Mouse (Mus musculus) forebrain, postnatal 0 days (tissue): ENCODE measurements around the gene Tspan11. TPM values are rescaled to one million over a fixed set of nuclear protein-coding genes. Genes with fewer than 3 reads are reported as not detected.

Experiments
- ATAC-seq: fragments of 200-750 bp; cut with Nextera tagmentation; 2 replicates; pipeline ENCODE4 v1.8.0; 2017; ENCODE audit warnings: mild to moderate bottlenecking, moderate library complexity
- DNase-seq: peaks from one replicate; pipeline ENCODE4 v3.0.0-alpha.2; 2015
- H3K27ac ChIP-seq: fragments of 300-500 bp; sonication (generic); 2 replicates; pipeline ENCODE4 v1.5.1; 2014; ENCODE audit warnings: low read depth, mild to moderate bottlenecking, antibody characterized with exemption, low read length, moderate library complexity, mixed read lengths
- H3K27me3 ChIP-seq: fragments of 300-500 bp; sonication (generic); 2 replicates; pipeline ENCODE4 v1.6.1; 2014; ENCODE audit warnings: mild to moderate bottlenecking, low read length, mixed read lengths; ENCODE audit not compliant: insufficient read depth
- H3K36me3 ChIP-seq: fragments of 300-500 bp; sonication (generic); 2 replicates; pipeline ENCODE4 v1.6.1; 2014; ENCODE audit warnings: mild to moderate bottlenecking, moderate library complexity; ENCODE audit not compliant: insufficient read depth
- H3K4me1 ChIP-seq: fragments of 300-500 bp; sonication (generic); 2 replicates; pipeline ENCODE4 v1.6.1; 2014; ENCODE audit warnings: antibody characterized with exemption; ENCODE audit not compliant: insufficient read depth
- H3K4me2 ChIP-seq: fragments of 300-500 bp; sonication (generic); 2 replicates; pipeline ENCODE4 v1.6.1; 2014; ENCODE audit warnings: low read depth, mild to moderate bottlenecking, moderate library complexity
- H3K4me3 ChIP-seq: fragments of 300-500 bp; sonication (generic); 2 replicates; pipeline ENCODE4 v1.5.1; 2014; ENCODE audit warnings: low read depth, low read length, mixed read lengths
- H3K9ac ChIP-seq: fragments of 300-500 bp; sonication (generic); 2 replicates; pipeline ENCODE4 v1.6.1; 2014; ENCODE audit warnings: mild to moderate bottlenecking
- H3K9me3 ChIP-seq: fragments of 300-500 bp; sonication (generic); 2 replicates; pipeline ENCODE4 v1.6.1; 2016; ENCODE audit warnings: low read length
- CTCF ChIP-seq: sonication (generic); IDR thresholded peaks from 2 replicates; pipeline ENCODE4 v1.5.1; 2016; ENCODE audit warnings: antibody characterized with exemption, control low read depth, low read depth
- WGBS: fragments of 180-500 bp; shearing (Covaris S2); extraction: QIAGEN DNeasy Blood & Tissue Kit; methylation state at CpG from one replicate; pipeline ENCODE4 v1.1.7; 2014; 5-methylcytosine and 5-hydroxymethylcytosine counted together
- polyA plus RNA-seq: library from polyadenylated mRNA; unstranded; fragments of >200 nt; fragmentation: Nextera tagmentation; extraction: Ambion mirVana; gene quantifications from 2 replicates; pipeline ENCODE4 v1.2.1, GENCODE M21; 2015
- total RNA-seq: library from RNA; depleted of rRNA; stranded (reverse); fragments of >200 nt; gene quantifications from 2 replicates; pipeline ENCODE4 v1.2.3, GENCODE M21; 2014

The Tspan11 gene
- total and polyA plus RNA-seq, 2 experiments from 2014 or later = 6.4 to 6.8 TPM

DNA sequence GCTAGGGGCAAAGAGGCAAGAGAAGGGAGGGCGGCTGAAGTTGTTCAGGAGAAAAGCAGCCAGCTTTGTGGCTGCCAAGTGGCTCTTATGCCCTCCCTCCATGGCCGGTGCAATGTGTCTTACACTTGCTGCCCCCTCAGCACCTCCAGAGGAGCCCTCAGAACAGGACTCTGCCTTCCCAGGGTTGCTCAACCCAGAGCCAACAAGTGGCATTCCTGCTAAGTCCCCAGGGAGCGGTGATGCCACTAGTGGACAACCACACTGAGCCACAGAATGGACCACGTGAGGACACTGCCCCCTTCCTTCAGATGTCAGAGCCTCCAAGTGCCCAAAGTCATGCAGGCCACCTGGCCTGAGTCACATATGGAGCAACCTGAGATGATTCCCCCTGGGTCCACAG, 65.7 kb downstream of the Tspan11 start:
- WGBS = 68% methylated on average over 4 of the region's 4 CpGs

DNA sequence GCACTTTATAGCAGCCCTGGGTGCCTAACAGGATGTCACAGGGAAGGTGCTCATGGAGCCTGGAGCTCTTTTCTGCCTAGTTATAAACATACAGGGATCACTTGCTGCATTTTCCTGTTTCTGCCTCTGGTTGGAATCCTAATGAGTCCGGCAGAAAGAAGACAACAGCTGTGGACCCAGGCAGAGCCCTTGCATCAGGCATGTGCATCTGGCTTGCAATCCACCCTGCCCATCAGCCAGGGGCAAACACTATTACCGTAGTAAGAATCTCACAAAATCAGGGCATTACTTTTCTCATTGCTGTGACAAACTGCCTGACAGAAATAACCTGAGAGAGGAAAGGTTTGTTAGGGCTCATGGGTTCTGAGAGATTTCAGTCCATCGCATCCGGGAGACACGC, 68.8 kb downstream of the Tspan11 start:
- H3K9me3 ChIP-seq = no peaks in the 10 kb centered on the region
- ATAC-seq = no peak
- WGBS = 91% methylated on average over 5 of the region's 5 CpGs
- no peak for TF ChIP-seq CTCF
- no peaks in the 10 kb centered on the region for H3K36me3 ChIP-seq
- H3K4me3 ChIP-seq = no peak overlapping the region
- no peaks in the 10 kb centered on the region for H3K4me1 ChIP-seq
- no peaks in the 10 kb centered on the region for H3K27me3 ChIP-seq
- H3K27ac ChIP-seq = no peak overlapping the region
- no peak overlapping the region for H3K4me2 ChIP-seq
- DNase-seq = no peak
- no peak overlapping the region for H3K9ac ChIP-seq

More for the DNA sequence above, 65.7 kb downstream of the Tspan11 start:
- Histone ChIP-seq H3K27me3 (no peaks in the 10 kb centered on the region), H3K9ac (no peak overlapping the region), H3K4me1 (no peaks in the 10 kb centered on the region), H3K4me2 (no peak overlapping the region), H3K4me3 (no peak overlapping the region), H3K36me3 (no peaks in the 10 kb centered on the region), H3K27ac (no peak overlapping the region), H3K9me3 (no peaks in the 10 kb centered on the region)
- DNase-seq (no peak), ATAC-seq (no peak)
- TF ChIP-seq CTCF = no peak

DNA sequence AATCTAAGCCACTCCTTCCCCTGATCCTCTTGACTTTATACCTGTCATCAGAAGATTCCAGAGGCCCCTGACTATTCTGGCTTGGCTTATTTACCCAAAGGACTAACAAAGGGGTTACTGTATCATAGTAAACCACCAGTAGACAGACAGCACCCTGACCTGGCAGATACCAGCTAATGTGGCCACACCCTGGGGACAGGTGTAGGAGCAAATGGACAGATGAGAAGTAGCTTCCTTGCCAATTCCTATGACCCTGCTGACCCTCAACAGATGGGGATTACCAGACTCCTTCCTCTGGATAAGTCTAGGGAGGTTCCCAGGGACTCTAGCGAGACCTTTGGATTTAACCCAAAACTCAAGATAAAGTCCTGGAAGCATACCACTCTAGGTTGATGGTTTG, 72.8 kb downstream of the Tspan11 start:
- WGBS = 95% methylated on average over 1 of the region's 1 CpGs
- Histone ChIP-seq H3K4me1 (no peaks in the 10 kb centered on the region), H3K9ac (no peak overlapping the region), H3K4me2 (no peak overlapping the region), H3K27ac (no peak overlapping the region), H3K4me3 (no peak overlapping the region), H3K9me3 (no peaks in the 10 kb centered on the region), H3K27me3 (no peaks in the 10 kb centered on the region), H3K36me3 (peaks cover 4% of the 10 kb centered on the region)
- ATAC-seq (no peak), DNase-seq (no peak)
- no peak for TF ChIP-seq CTCF

DNA sequence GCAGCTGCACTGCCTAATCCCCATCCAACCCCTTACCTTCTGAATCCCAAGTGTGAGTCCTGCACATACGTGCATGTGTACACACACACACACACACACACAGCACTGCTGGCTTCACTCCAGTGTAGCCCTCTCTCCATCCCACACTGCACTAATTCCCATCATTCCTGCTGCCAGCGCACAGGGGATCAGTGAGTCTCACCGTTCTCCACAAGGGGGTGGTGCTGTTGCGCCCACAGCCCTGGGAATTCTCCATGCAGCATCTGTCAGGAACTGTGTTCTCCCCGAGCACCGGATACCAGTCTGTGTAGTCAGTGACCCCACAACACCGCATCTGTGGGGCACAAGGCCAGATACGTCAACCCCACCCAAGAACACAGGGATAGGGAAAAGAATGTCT, 78.1 kb downstream of the Tspan11 start:
- 37% methylated on average over 8 of the region's 8 CpGs for WGBS
- ATAC-seq = peak; percentile 78
- no peak overlapping the region for H3K4me3 ChIP-seq
- H3K4me2 ChIP-seq = no peak overlapping the region
- no peaks in the 10 kb centered on the region for H3K4me1 ChIP-seq
- H3K36me3 ChIP-seq = peaks cover 8% of the 10 kb centered on the region
- no peak overlapping the region for H3K9ac ChIP-seq
- peak; percentile 70 for DNase-seq
- H3K9me3 ChIP-seq = no peaks in the 10 kb centered on the region
- peak; percentile 91 for TF ChIP-seq CTCF
- no peaks in the 10 kb centered on the region for H3K27me3 ChIP-seq
- no peak overlapping the region for H3K27ac ChIP-seq

DNA sequence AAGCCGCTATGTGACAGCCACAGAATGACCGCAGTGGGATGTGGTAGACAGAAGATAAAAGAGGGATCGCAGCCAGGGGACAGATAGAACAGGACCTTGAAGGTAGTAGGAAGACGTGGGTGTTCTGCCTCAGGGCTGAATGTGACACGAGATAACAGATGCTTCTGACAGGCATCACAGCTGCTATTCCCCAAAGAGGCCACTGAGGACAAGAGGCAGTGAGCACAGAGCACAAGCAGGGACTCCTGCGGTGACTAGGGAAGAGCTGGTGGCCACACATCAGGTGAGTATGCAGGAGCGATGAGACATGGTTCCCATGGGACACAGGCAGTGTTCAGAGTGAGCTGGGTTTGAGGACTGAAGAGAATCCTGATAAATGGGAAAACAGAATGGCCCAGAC, 82.3 kb downstream of the Tspan11 start:
- no peak for ATAC-seq
- H3K4me2 ChIP-seq = no peak overlapping the region

DNA sequence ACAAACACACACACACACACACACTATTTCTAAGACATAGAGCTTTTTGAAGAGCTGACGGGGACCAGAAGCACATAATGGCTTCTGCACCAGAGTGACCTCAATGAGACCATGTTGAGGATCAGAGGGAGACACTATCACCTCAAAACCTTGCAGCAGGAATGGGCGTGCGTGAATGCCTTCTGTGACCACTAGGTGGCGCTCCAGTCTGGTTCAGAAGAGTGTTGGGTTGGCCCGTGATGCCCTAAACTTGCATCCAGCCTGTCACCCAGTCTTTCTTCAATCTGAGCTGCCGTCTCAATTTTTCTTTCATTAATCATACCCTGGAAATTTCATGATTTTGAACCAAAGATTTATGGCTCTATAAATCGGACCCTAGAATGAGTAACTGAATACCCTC, 82.7 kb downstream of the Tspan11 start:
- Histone ChIP-seq H3K36me3 (peaks cover 4% of the 10 kb centered on the region; the same call in 1 of the 2 replicates), H3K9me3 (no peaks in the 10 kb centered on the region), H3K4me3 (no peak overlapping the region), H3K9ac (no peak overlapping the region), H3K4me1 (no peaks in the 10 kb centered on the region), H3K4me2 (no peak overlapping the region), H3K27ac (no peak overlapping the region), H3K27me3 (no peaks in the 10 kb centered on the region)
- peak; percentile 90 for DNase-seq
- 5% methylated on average over 7 of the region's 7 CpGs for WGBS
- peak; percentile 75 for ATAC-seq
- TF ChIP-seq CTCF = peak; percentile 99

More for the DNA sequence above, 82.3 kb downstream of the Tspan11 start:
- Histone ChIP-seq H3K27ac (no peak overlapping the region), H3K36me3 (peaks cover 4% of the 10 kb centered on the region), H3K27me3 (no peaks in the 10 kb centered on the region), H3K4me3 (no peak overlapping the region), H3K9me3 (no peaks in the 10 kb centered on the region), H3K9ac (no peak overlapping the region), H3K4me1 (no peaks in the 10 kb centered on the region)
- TF ChIP-seq CTCF = no peak
- no peak for DNase-seq
- 70% methylated on average over 7 of the region's 7 CpGs for WGBS

DNA sequence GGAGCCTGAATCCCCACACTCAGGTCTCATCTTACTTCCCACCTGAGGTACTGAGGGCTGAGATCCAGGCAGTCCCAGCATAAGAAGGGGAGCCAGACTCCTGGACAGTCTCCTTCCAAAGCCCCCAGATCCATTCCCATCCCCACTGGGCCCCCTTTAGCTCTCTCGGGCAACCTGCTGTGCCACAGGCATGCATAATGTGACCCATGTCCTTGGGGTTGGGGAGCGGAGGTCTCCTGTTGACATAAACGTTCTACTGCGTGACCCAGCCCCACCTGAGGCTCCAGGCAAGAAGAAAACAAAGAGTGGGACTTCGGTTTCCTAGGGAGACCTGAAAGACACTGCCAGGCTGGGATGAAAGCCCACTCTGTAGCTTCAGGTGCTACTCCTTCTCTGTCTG, 83.5 kb downstream of the Tspan11 start:
- Histone ChIP-seq H3K27ac (no peak overlapping the region), H3K27me3 (no peaks in the 10 kb centered on the region), H3K9me3 (no peaks in the 10 kb centered on the region), H3K4me3 (no peak overlapping the region), H3K4me2 (no peak overlapping the region), H3K36me3 (peaks cover 4% of the 10 kb centered on the region; the same call in 1 of the 2 replicates), H3K9ac (no peak overlapping the region), H3K4me1 (no peaks in the 10 kb centered on the region)
- no peak for ATAC-seq
- DNase-seq = no peak
- 62% methylated on average over 5 of the region's 5 CpGs for WGBS
- TF ChIP-seq CTCF = no peak

DNA sequence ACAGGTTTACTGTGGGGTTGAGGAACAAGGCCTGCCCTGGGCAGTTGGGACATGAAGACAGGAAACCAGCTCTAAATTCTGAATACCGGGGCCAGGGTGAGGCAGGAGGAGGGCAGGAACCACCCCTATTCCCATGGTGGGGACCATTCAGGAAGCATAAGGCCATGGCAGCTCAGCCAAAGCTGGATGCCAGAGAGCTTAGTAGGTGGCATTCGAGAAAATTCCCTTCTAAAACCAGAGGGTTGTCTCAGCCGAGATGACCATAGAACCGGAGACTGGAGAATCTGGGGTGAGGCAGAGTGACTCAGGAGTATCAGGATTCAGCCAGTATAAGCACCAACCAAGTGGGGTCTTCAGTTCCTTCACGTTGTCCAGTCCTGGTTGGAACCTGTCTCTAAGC, 84.5 kb downstream of the Tspan11 start:
- 88% methylated on average over 5 of the region's 5 CpGs for WGBS
- Histone ChIP-seq H3K27ac (no peak overlapping the region), H3K9ac (no peak overlapping the region), H3K4me3 (no peak overlapping the region), H3K36me3 (no peaks in the 10 kb centered on the region), H3K27me3 (no peaks in the 10 kb centered on the region), H3K4me2 (no peak overlapping the region), H3K4me1 (no peaks in the 10 kb centered on the region), H3K9me3 (no peaks in the 10 kb centered on the region)
- ATAC-seq (no peak), DNase-seq (no peak)
- TF ChIP-seq CTCF = no peak
